Mouse (Mus musculus) spleen, adult 2 months (tissue): ENCODE data around the gene Unc5c.

Experiments
- CTCF ChIP-seq: fragments of 200-500 bp; IDR thresholded peaks from 2 replicates; pipeline ENCODE4 v1.5.1; 2011; ENCODE audit warnings: mild to moderate bottlenecking, inconsistent platforms; ENCODE audit not compliant: insufficient read depth, insufficient read length, insufficient replicate concordance; ENCODE audit errors: extremely low read depth
- POLR2A ChIP-seq: fragments of 200-500 bp; IDR thresholded peaks from 2 replicates; pipeline ENCODE4 v1.6.1; 2011; ENCODE audit warnings: low read depth, low read length, inconsistent platforms

GRCm38 (mm10) chr3:141549661-141550060, 84.6 kb downstream of the Unc5c start:
- TF ChIP-seq POLR2A (no peak), CTCF (no peak)
